Mouse (Mus musculus) heart, adult 8-10 months (tissue): ENCODE results near the gene Camk1d. TPM values are rescaled to one million over a fixed set of nuclear protein-coding genes. Genes with fewer than 3 reads are reported as not detected.

Source experiments
- DNase-seq: peaks from one replicate; pipeline ENCODE4 v3.0.0; 2022; ENCODE audit warnings: low spot score
- total RNA-seq, 4 experiments: library from RNA; stranded (reverse); gene quantifications; 2 replicates each; pipeline ENCODE4 v1.2.4; 2022

The Camk1d gene
- total RNA-seq, result 1 to 10 TPM; 3.6 to 5.0 (median 4.3) TPM

GRCm38 (mm10) chr2:5714211-5715053 is at the start of gene Camk1d:
TSS of gene Camk1d (minus strand) at chr2:5714515.
- peak; percentile 55 for DNase-seq

- DNase-seq, result no peak
These were observed 47.7 kb upstream of the Camk1d start for GRCm38 (mm10) chr2:5762031-5762430.

GRCm38 (mm10) chr2:5760479-5761008 is 46.2 kb upstream of the Camk1d start:
- no peak for DNase-seq

GRCm38 (mm10) chr2:5758569-5758968 is 44.3 kb upstream of the Camk1d start:
- no peak for DNase-seq

GRCm38 (mm10) chr2:5750872-5751271 is 36.6 kb upstream of the Camk1d start:
- no peak for DNase-seq

- no peak for DNase-seq
These were observed 34.9 kb upstream of the Camk1d start for GRCm38 (mm10) chr2:5749210-5749609.

GRCm38 (mm10) chr2:5747545-5748043 is 33.3 kb upstream of the Camk1d start:
- DNase-seq, result no peak

GRCm38 (mm10) chr2:5746529-5746928 is 32.2 kb upstream of the Camk1d start:
- DNase-seq, result no peak

GRCm38 (mm10) chr2:5743886-5744285 is 29.6 kb upstream of the Camk1d start:
- DNase-seq, result no peak

GRCm38 (mm10) chr2:5740913-5741312 is 26.6 kb upstream of the Camk1d start:
- DNase-seq, result no peak

- DNase-seq, result no peak
These were observed 21.6 kb upstream of the Camk1d start for GRCm38 (mm10) chr2:5735881-5736280.

GRCm38 (mm10) chr2:5733300-5734085 is 19.2 kb upstream of the Camk1d start:
- no peak for DNase-seq

GRCm38 (mm10) chr2:5732047-5732446 is 17.7 kb upstream of the Camk1d start:
- no peak for DNase-seq

- peak; percentile 6 for DNase-seq
These were observed 16.1 kb upstream of the Camk1d start for GRCm38 (mm10) chr2:5730364-5730792.

- DNase-seq, result no peak
These were observed 15.6 kb upstream of the Camk1d start for GRCm38 (mm10) chr2:5729931-5730330.

- no peak for DNase-seq
These were observed 10.8 kb upstream of the Camk1d start for GRCm38 (mm10) chr2:5725028-5725701.

- DNase-seq, result no peak
These were observed 3.4 kb upstream of the Camk1d start for GRCm38 (mm10) chr2:5717675-5718074.

- no peak for DNase-seq
These were observed 1.2 kb upstream of the Camk1d start for GRCm38 (mm10) chr2:5715544-5715943.

GRCm38 (mm10) chr2:5715054-5715410 is 717 bp upstream of the Camk1d start:
- DNase-seq, result peak; percentile 23

GRCm38 (mm10) chr2:5713325-5714210 is 747 bp downstream of the Camk1d start:
- peak; percentile 31 for DNase-seq

- DNase-seq, result no peak
These were observed 2.1 kb downstream of the Camk1d start for GRCm38 (mm10) chr2:5712255-5712654.
